Mouse (Mus musculus) kidney, embryonic 14.5 days (tissue): Measurements from ENCODE around the gene Tlx2. TPM values are rescaled to one million over a fixed set of nuclear protein-coding genes. Genes with fewer than 3 reads are reported as not detected.

Experiments used
- ATAC-seq: fragments of 200-750 bp; cut with Nextera tagmentation; 2 replicates; pipeline ENCODE4 v1.8.0; 2017; ENCODE audit warnings: moderate number of reproducible peaks, mild to moderate bottlenecking, moderate TSS enrichment, moderate library complexity; ENCODE audit not compliant: low FRiP score, low TSS enrichment
- H3K27ac ChIP-seq: fragments of 300-500 bp; sonication (generic); 2 replicates; pipeline ENCODE4 v1.5.1; 2014; ENCODE audit warnings: low read depth, mild to moderate bottlenecking, low read length, moderate library complexity, mixed read lengths
- H3K27me3 ChIP-seq: fragments of 300-500 bp; sonication (generic); 2 replicates; pipeline ENCODE4 v1.6.1; 2014; ENCODE audit warnings: mild to moderate bottlenecking, low read length; ENCODE audit not compliant: control insufficient read depth, insufficient read depth
- H3K36me3 ChIP-seq: fragments of 300-500 bp; sonication (generic); 2 replicates; pipeline ENCODE4 v1.6.1; 2014; ENCODE audit warnings: low read length, mixed read lengths; ENCODE audit not compliant: control insufficient read depth, insufficient read depth
- H3K4me1 ChIP-seq: fragments of 300-500 bp; sonication (generic); 2 replicates; pipeline ENCODE4 v1.6.1; 2014; ENCODE audit warnings: low read length, mixed read lengths; ENCODE audit not compliant: control insufficient read depth, insufficient read depth
- H3K4me2 ChIP-seq: fragments of 300-500 bp; sonication (generic); replicated peaks from 2 replicates; pipeline ENCODE4 v1.6.1; 2014; ENCODE audit warnings: low read depth, mild to moderate bottlenecking, low read length
- H3K4me3 ChIP-seq: fragments of 300-500 bp; sonication (generic); 2 replicates; pipeline ENCODE4 v1.5.1; 2014; ENCODE audit warnings: mild to moderate bottlenecking, low read length
- H3K9ac ChIP-seq: fragments of 300-500 bp; sonication (generic); 2 replicates; pipeline ENCODE4 v1.6.1; 2014; ENCODE audit warnings: low read depth, mild to moderate bottlenecking, low read length, moderate library complexity
- H3K9me3 ChIP-seq: fragments of 300-500 bp; sonication (generic); 2 replicates; pipeline ENCODE4 v1.6.1; 2016; ENCODE audit warnings: low read length; ENCODE audit not compliant: control insufficient read depth
- WGBS: fragments of 180-500 bp; shearing (Covaris S2); extraction: QIAGEN DNeasy Blood & Tissue Kit; methylation state at CpG from one replicate; pipeline ENCODE4 v1.1.7; 2014; 5-methylcytosine and 5-hydroxymethylcytosine counted together
- microRNA counts: library from miRNA; unstranded; fragments of <30 nt; microRNA quantifications from one replicate; lab custom pipeline; 2017
- microRNA-seq: library from miRNA; unstranded; fragments of <30 nt; microRNA quantifications from one replicate; pipeline ENCODE4, GENCODE M21; 2016
- polyA plus RNA-seq: library from polyadenylated mRNA; unstranded; fragments of >200 nt; fragmentation: Nextera tagmentation; extraction: Ambion mirVana; gene quantifications from 2 replicates; pipeline ENCODE4 v1.2.1, GENCODE M21; 2014

Gene Tlx2
- polyA plus RNA-seq, 1 experiment from 2014 or later = not detected

GRCm38 (mm10) chr6:83025221-83025620, 44.9 kb downstream of the Tlx2 start:
- Histone ChIP-seq H3K4me1 (no peaks in the 10 kb centered on the region), H3K9me3 (no peaks in the 10 kb centered on the region), H3K36me3 (no peaks in the 10 kb centered on the region), H3K27me3 (no peaks in the 10 kb centered on the region), H3K4me2 (no peak overlapping the region), H3K9ac (no peak overlapping the region), H3K4me3 (no peak overlapping the region), H3K27ac (no peak overlapping the region)
- ATAC-seq = no peak
- 93% methylated on average over 4 of the region's 4 CpGs for WGBS

- Histone ChIP-seq H3K27ac (no peak overlapping the region), H3K9me3 (no peaks in the 10 kb centered on the region), H3K4me3 (no peak overlapping the region), H3K27me3 (no peaks in the 10 kb centered on the region), H3K36me3 (no peaks in the 10 kb centered on the region), H3K4me1 (no peaks in the 10 kb centered on the region), H3K9ac (no peak overlapping the region), H3K4me2 (no peak overlapping the region)
- ATAC-seq = no peak
- 63% methylated on average over 4 of the region's 4 CpGs for WGBS
These were observed 45.7 kb downstream of the Tlx2 start for GRCm38 (mm10) chr6:83024421-83024820.

- Histone ChIP-seq H3K4me2 (no peak overlapping the region), H3K27ac (no peak overlapping the region), H3K9me3 (no peaks in the 10 kb centered on the region), H3K36me3 (no peaks in the 10 kb centered on the region), H3K9ac (no peak overlapping the region), H3K4me3 (no peak overlapping the region), H3K4me1 (no peaks in the 10 kb centered on the region), H3K27me3 (no peaks in the 10 kb centered on the region)
- no peak for ATAC-seq
- 97% methylated on average over 2 of the region's 2 CpGs for WGBS
These were observed 46.3 kb downstream of the Tlx2 start for GRCm38 (mm10) chr6:83023786-83024185.

GRCm38 (mm10) chr6:83023008-83023407, 47.1 kb downstream of the Tlx2 start:
- no peak overlapping the region for H3K9ac ChIP-seq
- 87% methylated on average over 9 of the region's 9 CpGs for WGBS
- no peak overlapping the region for H3K4me3 ChIP-seq
- no peak overlapping the region for H3K4me2 ChIP-seq
- H3K36me3 ChIP-seq = no peaks in the 10 kb centered on the region
- no peaks in the 10 kb centered on the region for H3K9me3 ChIP-seq
- no peak for ATAC-seq
- no peak overlapping the region for H3K27ac ChIP-seq
- H3K4me1 ChIP-seq = no peaks in the 10 kb centered on the region
- no peaks in the 10 kb centered on the region for H3K27me3 ChIP-seq

- no peaks in the 10 kb centered on the region for H3K4me1 ChIP-seq
- H3K4me3 ChIP-seq = no peak overlapping the region
- no peaks in the 10 kb centered on the region for H3K27me3 ChIP-seq
- no peak overlapping the region for H3K4me2 ChIP-seq
- 56% methylated on average over 4 of the region's 4 CpGs for WGBS
- H3K36me3 ChIP-seq = no peaks in the 10 kb centered on the region
- ATAC-seq = peak; percentile 82
- no peak overlapping the region for H3K9ac ChIP-seq
- no peak overlapping the region for H3K27ac ChIP-seq
- H3K9me3 ChIP-seq = no peaks in the 10 kb centered on the region
These were observed 49.1 kb downstream of the Tlx2 start for GRCm38 (mm10) chr6:83020836-83021593.

- Histone ChIP-seq H3K4me2 (no peak overlapping the region), H3K4me3 (no peak overlapping the region), H3K36me3 (no peaks in the 10 kb centered on the region), H3K9ac (no peak overlapping the region), H3K4me1 (no peaks in the 10 kb centered on the region), H3K27me3 (no peaks in the 10 kb centered on the region), H3K27ac (no peak overlapping the region), H3K9me3 (no peaks in the 10 kb centered on the region)
- ATAC-seq = no peak
- WGBS = 85% methylated on average over 6 of the region's 6 CpGs
These were observed 50.0 kb downstream of the Tlx2 start for GRCm38 (mm10) chr6:83020121-83020520.

- no peak overlapping the region for H3K9ac ChIP-seq
These were observed 51.0 kb downstream of the Tlx2 start for GRCm38 (mm10) chr6:83019044-83019443.

More at GRCm38 (mm10) chr6:83019044-83019443, 51.0 kb downstream of the Tlx2 start:
- 70% methylated on average over 3 of the region's 3 CpGs for WGBS
- no peaks in the 10 kb centered on the region for H3K27me3 ChIP-seq
- H3K36me3 ChIP-seq = no peaks in the 10 kb centered on the region
- no peak overlapping the region for H3K4me2 ChIP-seq
- no peak for ATAC-seq
- no peak overlapping the region for H3K4me3 ChIP-seq
- no peaks in the 10 kb centered on the region for H3K9me3 ChIP-seq
- no peaks in the 10 kb centered on the region for H3K4me1 ChIP-seq
- no peak overlapping the region for H3K27ac ChIP-seq

MicroRNA genes within 50 kb of the gene (microRNA counts, 519-probe panel; counts per million panel counts)
- microRNA mmu-miR-3470a+mmu-miR-3470b (lab: Ali Mortazavi, UCI) = not detected

Small RNAs within 50 kb of the gene (microRNA-seq; reads per million reads assigned to microRNA genes)
- not detected for gene Mir3470a
- not detected for gene Mir7040

Other genes starting within 250 kb of the Tlx2 start
- 0.57 and 0.87 TPM in 2 replicates for gene Sema4f, start 130.5 kb downstream of the Tlx2 start, polyA plus RNA-seq
- 0.28 and 0.77 TPM in 2 replicates for gene M1ap, start 123.4 kb downstream of the Tlx2 start, polyA plus RNA-seq
- 8.8 and 11.8 TPM in 2 replicates for gene Dok1, start 36.8 kb downstream of the Tlx2 start, polyA plus RNA-seq
- gene Loxl3, start 36.1 kb downstream of the Tlx2 start, polyA plus RNA-seq = 12.0 and 14.3 TPM in 2 replicates
- gene Aup1, start 15.8 kb downstream of the Tlx2 start, polyA plus RNA-seq = 144 and 156 TPM in 2 replicates
- 51.1 and 64.9 TPM in 2 replicates for gene Htra2, start 15.0 kb downstream of the Tlx2 start, polyA plus RNA-seq
- 1.9 and 2.6 TPM in 2 replicates for gene Dqx1, start 12.4 kb downstream of the Tlx2 start, polyA plus RNA-seq
- gene Pcgf1, start 7.6 kb upstream of the Tlx2 start, polyA plus RNA-seq = 36.7 and 51.2 TPM in 2 replicates
- gene Lbx2, start 16.1 kb upstream of the Tlx2 start, polyA plus RNA-seq = 8.3 and 8.8 TPM in 2 replicates
- 1.6 and 2.4 TPM in 2 replicates for gene Ccdc142, start 31.3 kb upstream of the Tlx2 start, polyA plus RNA-seq
- gene Gm42688, start 31.3 kb upstream of the Tlx2 start, polyA plus RNA-seq = 2.4 and 3.5 TPM in 2 replicates
- gene Mrpl53, start 38.7 kb upstream of the Tlx2 start, polyA plus RNA-seq = 139 and 169 TPM in 2 replicates
- 37.8 and 57.4 TPM in 2 replicates for gene Mogs, start 45.2 kb upstream of the Tlx2 start, polyA plus RNA-seq
- 123 and 125 TPM in 2 replicates for gene Wbp1, start 51.3 kb upstream of the Tlx2 start, polyA plus RNA-seq
- gene Ino80b, start 55.1 kb upstream of the Tlx2 start, polyA plus RNA-seq = 18.8 and 20.0 TPM in 2 replicates
- 14.9 and 18.0 TPM in 2 replicates for gene Rtkn, start 65.2 kb upstream of the Tlx2 start, polyA plus RNA-seq
- 6.2 and 8.6 TPM in 2 replicates for gene Wdr54, start 86.1 kb upstream of the Tlx2 start, polyA plus RNA-seq
- gene 1700003E16Rik, start 86.1 kb upstream of the Tlx2 start, polyA plus RNA-seq = 0.94 and 0.96 TPM in 2 replicates
- gene Dctn1, start 95.6 kb upstream of the Tlx2 start, polyA plus RNA-seq = 58.6 and 75.0 TPM in 2 replicates
- 0.13 and 0.45 TPM in 2 replicates for gene Slc4a5, start 149.5 kb upstream of the Tlx2 start, polyA plus RNA-seq